Mouse (Mus musculus): Measurements from ENCODE around the gene Olfr1341.

Olfr1341 gene

DNA sequence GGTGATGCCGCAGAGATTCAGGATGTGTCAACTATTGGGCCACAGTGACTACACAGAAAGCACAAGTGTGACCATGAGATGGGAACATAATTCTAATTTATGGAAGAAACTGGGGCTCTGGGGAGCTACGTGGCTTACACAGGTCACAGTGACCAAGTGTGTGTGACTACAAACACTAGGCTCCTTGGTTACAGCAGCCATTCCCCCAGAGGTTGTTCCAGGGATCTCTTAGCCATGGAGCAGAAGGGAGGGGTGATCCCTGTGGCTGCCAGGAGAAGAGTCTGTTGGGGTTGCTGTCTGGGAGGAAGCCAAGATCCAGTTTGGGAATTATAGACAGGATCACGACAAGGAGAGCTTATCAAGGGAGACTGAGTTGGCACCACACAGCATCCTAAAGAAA, at the start of gene Olfr1341:
TSS of gene Olfr1341 (plus strand) at position 301 of the 400 bp plus-strand sequence.
- no peak for DNase-seq (ENCODE audit: low spot score in 2 of 2)

DNA sequence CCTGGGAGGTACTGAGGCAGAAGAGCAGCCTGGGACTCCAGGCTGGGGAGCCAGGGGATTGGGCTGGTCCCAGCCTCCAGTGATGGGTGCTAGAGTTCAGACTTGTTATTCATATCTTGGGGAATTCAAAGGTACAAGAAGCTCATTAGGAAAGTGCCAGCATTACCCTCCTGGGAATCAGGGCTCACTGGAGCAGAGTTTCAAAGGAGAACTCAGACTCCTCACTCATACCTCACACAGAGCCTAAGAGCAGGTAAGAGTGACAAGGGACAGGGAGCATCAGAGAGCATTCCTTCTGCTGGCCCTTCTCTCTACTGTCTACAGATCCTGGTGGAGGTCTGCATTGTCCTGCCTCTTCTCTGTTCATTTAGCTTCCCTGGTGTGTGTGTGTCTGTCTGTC, 44.7 kb upstream of the Olfr1341 start, which contains the start of gene Olfr62:
TSS of gene Olfr62 (plus strand) at position 301 of the 400 bp plus-strand sequence.
- DNase-seq (ENCODE audit: low spot score in 2 of 2), result no peak

DNA sequence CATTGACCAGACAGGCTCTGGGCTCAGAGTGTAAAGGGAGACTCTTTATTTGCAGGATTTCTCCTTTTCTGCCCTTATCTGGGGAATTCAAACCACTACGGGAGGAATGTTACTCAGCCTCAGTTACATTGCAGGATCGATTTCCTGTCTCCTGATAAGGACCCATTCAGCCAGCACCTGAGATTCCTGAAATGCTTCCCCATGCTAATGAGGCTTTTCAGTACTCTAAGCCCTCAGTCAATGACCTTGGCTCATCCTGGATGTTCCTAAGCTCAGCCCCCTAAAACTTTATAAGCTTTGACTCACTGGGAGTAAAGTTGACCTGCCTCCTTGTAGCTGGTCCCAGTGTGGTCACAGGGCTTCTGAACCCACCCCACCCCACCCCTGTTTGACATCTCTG, 16.2 kb upstream of the Olfr1341 start:
- DNase-seq (ENCODE audit: low spot score in 2 of 2), result no peak

DNA sequence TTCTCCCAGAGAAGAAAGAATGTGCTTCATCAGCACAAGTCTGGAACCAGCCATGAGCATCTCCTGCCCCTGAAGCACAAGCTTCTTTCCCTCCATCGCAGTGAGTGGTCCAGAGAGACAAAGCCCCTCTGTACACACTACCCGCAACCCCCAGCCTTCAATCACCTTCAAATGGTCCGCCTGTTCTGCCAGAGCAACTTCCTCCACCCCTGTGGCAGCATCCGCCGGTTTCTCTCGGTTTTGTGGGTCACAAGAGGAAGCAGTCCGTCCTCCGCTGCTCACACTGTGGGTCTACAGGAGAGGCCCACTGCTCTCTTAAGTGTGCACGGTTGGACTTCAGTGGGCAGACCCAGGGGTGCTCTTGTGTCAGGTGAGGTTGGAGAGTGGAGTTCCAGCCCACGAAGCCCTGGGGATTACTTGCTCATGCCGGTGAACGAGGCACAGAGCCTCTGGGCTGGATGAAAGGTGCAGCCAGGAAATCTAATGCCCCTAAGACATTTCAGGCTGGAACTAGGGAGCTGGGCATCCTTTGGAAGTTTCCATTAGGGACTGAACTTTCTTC, 10.8 kb upstream of the Olfr1341 start, which contains the start of gene Olfr1342:
TSS of gene Olfr1342 (minus strand) at position 345 of the 562 bp plus-strand sequence.
- DNase-seq (ENCODE audit: low spot score in 2 of 2), result peak in 1 of 2 experiments; percentile 20

DNA sequence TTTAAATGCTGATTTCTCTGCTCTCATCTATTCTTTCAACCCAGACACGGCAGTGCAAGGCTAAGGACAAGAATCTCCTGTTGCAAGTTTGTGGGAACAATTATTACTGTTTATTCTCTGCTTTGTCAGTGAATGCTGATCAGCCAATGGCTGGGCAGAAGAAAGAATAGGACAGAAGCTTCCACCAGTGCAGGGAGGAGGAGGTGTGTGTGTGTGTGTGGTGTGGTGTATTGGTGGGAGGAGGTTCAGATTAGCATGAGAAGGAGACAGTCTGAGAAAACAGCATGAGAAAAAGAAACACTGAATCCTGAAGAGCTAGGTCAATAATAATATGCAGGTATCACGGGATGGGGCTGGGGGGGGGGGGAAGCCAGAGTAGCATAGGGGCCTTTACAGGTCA, 9.5 kb upstream of the Olfr1341 start:
- no peak for DNase-seq (ENCODE audit: low spot score in 2 of 2)

DNA sequence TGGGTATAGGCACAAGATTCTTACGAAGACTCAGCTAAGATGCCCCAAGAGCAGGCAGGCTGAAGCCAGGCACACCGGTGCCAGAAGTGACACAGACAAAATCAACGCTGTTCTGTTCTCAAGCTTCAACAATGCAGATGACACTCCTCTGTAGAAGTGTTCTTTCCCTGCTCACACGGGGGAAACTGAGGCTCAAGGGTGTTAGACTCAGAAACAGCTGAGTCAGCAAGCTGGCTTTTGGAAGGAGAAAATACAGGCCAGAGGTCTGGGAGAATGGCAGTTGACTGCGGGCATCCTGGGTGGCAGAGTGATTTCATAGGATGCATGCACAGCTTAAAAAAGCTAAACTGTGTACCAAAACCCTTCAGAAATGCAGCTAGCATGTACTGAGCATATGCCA, 4.8 kb downstream of the Olfr1341 start:
- no peak for DNase-seq (ENCODE audit: low spot score in 2 of 2)

DNA sequence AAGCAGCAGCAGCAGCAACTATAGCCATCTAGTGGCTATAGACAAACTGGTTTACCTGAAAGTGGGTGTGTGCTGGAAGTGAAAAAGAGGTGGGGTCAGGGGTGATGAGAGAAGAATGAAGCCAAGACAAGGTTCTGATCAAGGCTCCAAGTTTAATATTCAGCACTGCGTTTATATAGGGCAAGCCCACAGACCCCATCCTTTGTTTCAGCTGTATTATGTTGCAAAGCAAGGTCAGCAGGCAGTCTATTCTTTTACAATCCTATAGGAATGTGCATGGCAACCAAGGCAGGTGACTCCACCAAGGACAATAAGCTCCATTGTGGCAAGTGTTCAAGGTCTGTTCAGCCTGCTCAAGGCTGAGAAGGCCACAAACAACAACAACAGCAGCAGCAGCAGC, 8.3 kb downstream of the Olfr1341 start:
- no peak for DNase-seq (ENCODE audit: low spot score in 2 of 2)

DNA sequence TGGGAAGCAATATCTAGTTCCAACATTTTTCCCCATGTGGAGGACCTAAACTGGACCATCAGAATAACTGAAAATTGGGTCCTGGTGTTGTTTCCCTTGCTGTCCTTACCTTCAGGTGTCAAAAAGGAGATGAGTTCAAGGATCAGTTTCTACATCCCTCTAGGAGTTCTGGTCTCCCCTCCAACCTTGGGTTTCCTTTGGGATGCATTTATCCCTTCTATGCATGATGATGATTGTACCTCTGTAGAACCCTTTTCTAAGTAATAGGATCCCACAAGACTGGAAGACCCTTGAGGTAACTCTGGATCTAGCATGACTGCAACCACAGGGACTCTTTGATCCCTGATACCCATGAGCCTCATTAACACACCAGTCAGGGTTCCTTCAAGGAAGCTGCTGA, 16.5 kb downstream of the Olfr1341 start, which contains the start of gene Olfr1340:
TSS of gene Olfr1340 (plus strand) at position 301 of the 400 bp plus-strand sequence.
- no peak for DNase-seq (ENCODE audit: low spot score in 2 of 2)

DNA sequence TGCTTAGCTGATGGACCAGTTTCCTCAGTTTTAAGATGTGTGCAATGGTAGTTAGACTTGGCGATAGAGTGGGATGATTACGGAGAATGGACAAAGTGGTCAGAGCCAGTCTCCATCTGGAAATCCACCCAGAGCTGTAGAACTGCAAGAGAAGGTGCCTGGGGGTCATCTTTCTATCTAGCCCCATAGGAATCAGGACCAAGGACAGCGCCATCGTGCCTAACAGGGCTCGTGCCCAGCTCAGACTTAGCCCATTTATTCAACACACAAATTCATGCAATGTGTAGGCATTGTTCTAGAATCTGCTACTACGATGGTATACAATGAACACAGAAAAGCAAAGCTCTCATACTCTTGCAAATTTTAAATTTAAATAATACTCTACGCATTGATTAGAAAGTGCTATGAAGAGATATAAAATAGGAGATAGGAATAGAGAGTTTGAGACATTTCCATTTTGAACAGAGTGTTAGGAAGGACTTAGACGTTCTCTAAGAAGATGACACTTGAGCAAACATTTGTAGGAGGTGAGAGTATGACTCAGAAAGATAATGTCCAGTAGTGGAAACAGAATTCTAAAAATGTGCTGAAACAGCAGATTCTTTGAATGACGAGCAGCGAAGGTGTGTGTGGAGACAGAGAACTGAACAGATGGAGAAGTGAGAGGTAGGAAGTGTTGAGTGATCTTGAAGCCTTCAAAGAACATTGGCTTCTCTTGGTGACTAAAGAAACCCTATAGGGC, 18.6 kb downstream of the Olfr1341 start:
- DNase-seq (ENCODE audit: low spot score in 2 of 2), result peak in 1 of 2 experiments; percentile 10

DNA sequence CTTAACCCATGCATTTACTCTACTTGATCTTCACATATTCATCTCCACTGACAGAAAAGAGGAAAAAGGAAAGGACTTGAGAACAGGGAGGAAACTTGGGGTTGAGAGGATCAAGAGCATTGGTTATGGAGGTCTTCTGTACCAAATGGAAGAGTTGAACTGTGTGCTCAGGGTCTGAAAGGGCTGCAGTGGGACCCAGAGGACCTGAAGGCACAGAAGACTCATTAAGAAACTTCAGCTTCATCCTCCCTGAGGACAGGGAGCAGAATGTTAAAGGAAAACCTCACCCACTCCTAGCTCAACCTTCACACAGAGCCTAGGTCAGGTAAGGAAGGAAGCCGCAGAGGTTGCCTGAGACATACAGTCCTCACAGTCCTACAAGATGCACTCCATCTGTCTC, 28.6 kb downstream of the Olfr1341 start, which contains the start of gene Olfr1339:
TSS of gene Olfr1339 (plus strand) at position 301 of the 400 bp plus-strand sequence.
- no peak for DNase-seq (ENCODE audit: low spot score in 2 of 2)

DNA sequence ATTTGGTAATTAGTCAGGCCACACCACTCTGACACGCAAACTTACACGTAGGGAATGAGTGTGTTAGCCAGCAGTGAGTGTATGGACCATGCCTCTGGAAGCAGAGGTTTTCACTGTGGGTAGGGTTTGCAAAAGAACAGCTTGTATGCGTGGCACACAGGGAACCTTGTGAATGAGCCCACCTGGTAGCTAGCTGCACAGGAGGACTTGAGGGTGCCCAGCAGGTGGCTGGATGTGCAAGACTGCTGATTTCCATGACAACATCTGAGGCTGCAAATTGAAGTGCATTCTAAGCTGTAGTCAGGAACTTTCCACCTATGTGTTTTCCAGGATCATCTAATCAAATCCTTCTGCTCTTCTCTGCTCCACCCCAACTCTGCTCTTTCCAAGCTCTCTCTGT, 36.3 kb downstream of the Olfr1341 start:
- DNase-seq (ENCODE audit: low spot score in 2 of 2), result no peak

DNA sequence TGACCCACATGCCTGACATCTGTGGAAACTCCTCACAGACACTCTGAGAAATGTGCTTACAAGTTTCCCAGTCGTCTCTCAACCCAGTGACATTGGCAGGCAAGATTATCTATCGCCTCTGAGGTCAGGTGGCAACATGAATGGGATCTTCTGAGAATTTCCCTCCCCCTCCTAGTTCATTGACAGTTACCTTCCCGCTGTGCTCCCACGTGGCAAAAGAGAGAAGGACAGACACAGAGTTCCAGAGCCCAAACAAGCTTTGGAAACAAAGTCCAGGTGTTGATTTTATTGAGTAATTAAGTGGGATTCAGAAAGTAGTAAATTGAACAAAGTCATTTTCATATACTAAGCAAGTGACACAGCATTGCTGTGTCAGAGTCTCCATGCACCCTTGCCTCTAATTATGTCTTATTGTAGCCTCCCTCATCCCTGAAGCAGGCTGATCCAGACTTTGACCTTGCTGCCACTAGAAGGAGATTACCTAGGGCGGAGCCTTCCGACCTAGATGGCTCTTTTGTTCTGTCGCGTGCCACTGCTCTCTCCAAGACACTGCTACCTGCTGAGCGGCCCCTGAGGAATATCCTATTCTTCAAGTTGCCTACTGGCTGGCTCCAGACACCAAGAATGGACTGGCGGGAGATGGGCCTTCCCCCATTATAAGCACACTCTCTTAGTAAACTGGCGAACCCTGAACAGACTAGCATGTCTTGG, 37.8 kb downstream of the Olfr1341 start:
- no peak for DNase-seq (ENCODE audit: low spot score in 2 of 2)

DNA sequence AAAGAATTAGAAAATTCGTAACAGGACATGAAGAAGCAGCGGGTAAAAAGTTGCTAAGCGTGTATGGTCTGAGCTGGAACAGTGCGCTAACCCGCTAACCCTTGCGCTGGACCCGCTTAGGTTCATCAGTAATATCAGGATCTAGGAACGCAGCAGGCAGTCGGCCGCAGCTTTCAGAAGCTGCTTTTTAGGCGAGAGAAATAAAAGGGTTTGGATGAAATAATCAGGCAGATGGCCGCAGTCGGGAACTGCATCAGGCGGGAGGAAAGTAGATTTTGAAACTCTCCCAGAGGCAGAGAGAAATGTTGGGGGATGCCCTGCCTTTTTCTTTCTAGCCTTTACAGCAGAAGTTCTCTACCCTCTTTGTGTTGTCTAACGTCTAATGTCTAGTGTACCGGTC, 38.6 kb downstream of the Olfr1341 start:
- no peak for DNase-seq (ENCODE audit: low spot score in 2 of 2)

DNA sequence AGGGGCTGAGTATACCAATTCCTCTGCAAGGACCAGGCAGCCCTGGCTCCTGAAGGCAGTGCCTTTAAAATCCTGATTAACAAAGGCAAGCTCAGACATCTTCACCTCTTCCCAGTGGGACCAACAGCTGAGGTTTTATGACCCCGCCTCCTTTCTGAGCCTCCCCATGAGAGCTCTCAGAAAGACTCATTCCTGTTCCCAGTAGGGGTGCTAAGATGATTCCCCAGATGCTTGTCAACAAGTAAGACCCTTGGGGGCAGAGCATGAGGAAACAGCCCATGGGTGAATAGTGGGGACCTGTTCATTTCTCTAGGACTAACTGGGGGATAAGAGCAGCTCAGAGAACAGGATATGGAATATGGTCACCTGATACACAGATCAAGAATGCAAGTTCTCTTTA, 55.3 kb downstream of the Olfr1341 start, which contains the start of gene Olfr1338:
TSS of gene Olfr1338 (minus strand) at position 101 of the 400 bp plus-strand sequence.
- DNase-seq (ENCODE audit: low spot score in 2 of 2), result no peak
